Mouse (Mus musculus): ENCODE measurements around the gene Hpse. TPM values are rescaled to one million over a fixed set of nuclear protein-coding genes. Genes with fewer than 3 reads are reported as not detected.

Gene Hpse
- total and polyA plus RNA-seq, 2 experiments: 1.7 to 4.1 TPM

DNA sequence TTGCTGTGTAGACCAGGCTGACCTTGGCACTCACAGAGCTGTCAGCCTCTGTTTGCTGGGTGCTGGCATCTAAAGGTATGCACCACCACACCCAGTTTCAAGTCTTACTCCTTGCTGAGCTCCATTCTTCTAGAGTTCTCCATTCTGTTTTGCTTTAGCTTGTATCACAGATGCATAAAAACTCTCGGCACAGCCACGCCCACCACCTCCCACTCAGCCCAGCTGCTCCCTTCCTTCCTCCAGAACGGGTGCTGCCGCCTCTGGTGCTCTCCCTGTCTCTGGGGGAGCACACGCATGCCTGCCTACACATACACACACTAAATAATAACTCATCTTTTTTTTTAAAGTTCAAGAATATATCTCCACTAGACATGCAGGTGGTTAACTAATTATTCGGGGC lies 61.1 kb downstream of the Hpse start:
- no peak overlapping the region for H3K9ac ChIP-seq (ENCODE audit: low read depth, low read length)
- no peaks in the 10 kb centered on the region for H3K27me3 ChIP-seq (ENCODE audit: control insufficient read depth, insufficient read depth, low read length)
- no peaks in the 10 kb centered on the region for H3K79me2 ChIP-seq (ENCODE audit: control insufficient read depth, insufficient read depth, low read length)
- WGBS: 89% methylated on average over 6 of the region's 6 CpGs
- peaks cover 29% of the 10 kb centered on the region for H3K36me3 ChIP-seq (ENCODE audit: control insufficient read depth, insufficient read depth, low read length)
- no peak for DNase-seq (ENCODE audit: extremely low read depth, low read depth, low spot score)
- no peak overlapping the region for H3K27ac ChIP-seq (replicated peaks; ENCODE audit: insufficient read depth, low read depth, low read length)
- TF ChIP-seq CTCF (IDR thresholded peaks at IDR 0.05; ENCODE audit: low read depth, low read length) (no peak), POLR2A (IDR thresholded peaks at IDR 0.05; ENCODE audit: extremely low read depth, insufficient read depth, low read length) (no peak)
- no peaks in the 10 kb centered on the region for H3K4me1 ChIP-seq (ENCODE audit: control insufficient read depth, insufficient read depth, low read length)
- no peak overlapping the region for H3K4me3 ChIP-seq (ENCODE audit: insufficient read depth, low read depth, low read length)

DNA sequence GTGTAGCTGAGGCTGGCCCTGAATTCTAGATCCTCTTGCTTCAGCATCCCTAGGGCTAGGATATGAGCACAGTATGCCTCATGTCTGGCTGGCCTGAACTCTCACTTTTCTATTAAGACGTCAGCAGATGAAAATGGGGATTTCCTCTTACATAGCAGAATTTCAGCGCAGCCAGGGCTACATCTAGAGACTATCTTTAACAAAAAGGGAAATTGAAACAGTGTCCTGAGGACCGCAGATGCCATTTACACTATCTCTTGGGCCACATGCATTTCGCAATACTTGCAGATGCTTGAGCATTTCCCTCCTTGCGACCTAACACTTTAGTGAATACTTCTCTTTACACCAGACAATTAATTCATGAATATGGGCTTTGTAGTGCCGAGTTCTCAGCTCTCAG lies 63.2 kb downstream of the Hpse start:
- peaks cover 28% of the 10 kb centered on the region for H3K36me3 ChIP-seq (ENCODE audit: control insufficient read depth, insufficient read depth, low read length)
- WGBS: 73% methylated on average over 6 of the region's 6 CpGs
- no peak overlapping the region for H3K4me3 ChIP-seq (ENCODE audit: insufficient read depth, low read depth, low read length)
- H3K4me1 ChIP-seq (ENCODE audit: control insufficient read depth, insufficient read depth, low read length): no peaks in the 10 kb centered on the region
- no peaks in the 10 kb centered on the region for H3K79me2 ChIP-seq (ENCODE audit: control insufficient read depth, insufficient read depth, low read length)
- H3K9ac ChIP-seq (ENCODE audit: low read depth, low read length): no peak overlapping the region
- no peak for TF ChIP-seq CTCF (IDR thresholded peaks at IDR 0.05; ENCODE audit: low read depth, low read length)
- H3K27me3 ChIP-seq (ENCODE audit: control insufficient read depth, insufficient read depth, low read length): no peaks in the 10 kb centered on the region
- DNase-seq (ENCODE audit: extremely low read depth, low read depth, low spot score): peak; percentile 51
- H3K27ac ChIP-seq (replicated peaks; ENCODE audit: insufficient read depth, low read depth, low read length): no peak overlapping the region

DNA sequence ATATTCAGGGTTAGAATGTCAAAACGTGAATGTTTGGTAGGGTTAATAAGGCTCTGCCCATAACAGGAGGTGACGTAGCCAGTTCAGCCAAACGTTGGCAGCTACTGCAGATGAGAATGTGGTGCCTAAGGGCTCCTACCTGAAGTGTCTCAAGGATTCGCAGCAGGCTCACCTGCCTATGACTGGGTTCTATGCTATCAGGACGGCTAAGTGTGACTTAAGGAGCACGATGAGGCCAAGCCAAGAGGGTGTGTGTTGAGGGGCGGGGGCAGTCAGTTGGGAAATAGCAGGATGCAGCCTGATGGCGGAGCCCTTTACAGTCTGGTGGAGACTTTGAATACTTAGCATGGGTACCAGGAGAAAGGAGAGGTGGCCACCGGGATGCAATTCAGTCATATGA lies 67.2 kb downstream of the Hpse start:
- no peak for DNase-seq (ENCODE audit: extremely low read depth, low read depth, low spot score)
- no peaks in the 10 kb centered on the region for H3K27me3 ChIP-seq (ENCODE audit: control insufficient read depth, insufficient read depth, low read length)
- no peak overlapping the region for H3K4me3 ChIP-seq (ENCODE audit: insufficient read depth, low read depth, low read length)
- TF ChIP-seq POLR2A (IDR thresholded peaks at IDR 0.05; ENCODE audit: extremely low read depth, insufficient read depth, low read length): no peak
- TF ChIP-seq CTCF (IDR thresholded peaks at IDR 0.05; ENCODE audit: low read depth, low read length): no peak
- no peak overlapping the region for H3K9ac ChIP-seq (ENCODE audit: low read depth, low read length)
- no peaks in the 10 kb centered on the region for H3K4me1 ChIP-seq (ENCODE audit: control insufficient read depth, insufficient read depth, low read length)
- H3K27ac ChIP-seq (replicated peaks; ENCODE audit: insufficient read depth, low read depth, low read length): no peak overlapping the region
- H3K79me2 ChIP-seq (ENCODE audit: control insufficient read depth, insufficient read depth, low read length): no peaks in the 10 kb centered on the region
- peaks cover 10% of the 10 kb centered on the region; the same call in 1 of the 2 replicates for H3K36me3 ChIP-seq (ENCODE audit: control insufficient read depth, insufficient read depth, low read length)
- 89% methylated on average over 9 of the region's 9 CpGs for WGBS

DNA sequence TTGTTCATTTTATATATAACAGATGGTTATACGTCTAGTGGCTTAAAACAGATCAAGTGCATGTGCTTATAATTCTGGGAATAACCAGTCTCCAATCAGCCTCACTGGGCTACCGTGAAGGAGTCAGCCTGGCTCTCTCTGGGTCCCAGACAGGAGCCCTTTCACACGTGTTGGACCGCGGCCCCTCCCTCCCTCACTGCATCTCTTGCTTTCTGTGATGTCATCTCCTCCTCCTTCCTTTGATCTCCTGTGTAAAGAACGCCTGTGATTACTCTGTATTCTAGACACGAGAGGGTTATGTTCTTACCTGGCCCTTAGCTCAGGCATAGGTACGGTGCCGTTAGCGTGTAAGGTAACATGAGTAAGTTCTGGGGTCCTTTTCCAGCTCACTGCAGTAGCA lies 68.0 kb downstream of the Hpse start:
- 85% methylated on average over 10 of the region's 10 CpGs for WGBS
- H3K79me2 ChIP-seq (ENCODE audit: control insufficient read depth, insufficient read depth, low read length): no peaks in the 10 kb centered on the region
- H3K36me3 ChIP-seq (ENCODE audit: control insufficient read depth, insufficient read depth, low read length): peaks cover 7% of the 10 kb centered on the region; the same call in 1 of the 2 replicates
- H3K4me3 ChIP-seq (ENCODE audit: insufficient read depth, low read depth, low read length): no peak overlapping the region
- no peaks in the 10 kb centered on the region for H3K4me1 ChIP-seq (ENCODE audit: control insufficient read depth, insufficient read depth, low read length)
- H3K9ac ChIP-seq (ENCODE audit: low read depth, low read length): no peak overlapping the region
- no peaks in the 10 kb centered on the region for H3K27me3 ChIP-seq (ENCODE audit: control insufficient read depth, insufficient read depth, low read length)
- H3K27ac ChIP-seq (replicated peaks; ENCODE audit: insufficient read depth, low read depth, low read length): no peak overlapping the region
- DNase-seq (ENCODE audit: extremely low read depth, low read depth, low spot score): no peak
- no peak for TF ChIP-seq POLR2A (IDR thresholded peaks at IDR 0.05; ENCODE audit: extremely low read depth, insufficient read depth, low read length)
- no peak for TF ChIP-seq CTCF (IDR thresholded peaks at IDR 0.05; ENCODE audit: low read depth, low read length)

DNA sequence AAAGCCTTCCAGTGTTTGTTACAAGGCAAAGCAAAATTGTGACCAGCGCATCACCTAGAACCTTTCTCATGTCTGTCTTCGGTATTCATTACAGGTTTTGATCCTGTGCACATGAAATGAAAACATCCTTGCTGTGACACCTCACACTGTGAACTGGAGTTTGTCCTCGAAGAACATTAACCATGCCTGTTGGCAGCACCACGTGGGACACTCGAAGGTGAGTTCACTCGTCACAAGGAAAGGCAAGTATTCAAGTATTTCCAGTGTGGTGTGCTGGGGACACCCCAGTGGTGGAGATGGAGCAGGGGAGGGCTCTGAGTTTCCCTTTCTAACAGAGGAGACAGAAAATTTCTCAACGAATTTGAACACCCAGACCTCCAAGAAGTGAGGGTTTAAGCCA lies 68.5 kb downstream of the Hpse start:
- 77% methylated on average over 7 of the region's 7 CpGs for WGBS
- peaks cover 6% of the 10 kb centered on the region; the same call in 1 of the 2 replicates for H3K36me3 ChIP-seq (ENCODE audit: control insufficient read depth, insufficient read depth, low read length)
- TF ChIP-seq CTCF (IDR thresholded peaks at IDR 0.05; ENCODE audit: low read depth, low read length) (no peak), POLR2A (IDR thresholded peaks at IDR 0.05; ENCODE audit: extremely low read depth, insufficient read depth, low read length) (no peak)

DNA sequence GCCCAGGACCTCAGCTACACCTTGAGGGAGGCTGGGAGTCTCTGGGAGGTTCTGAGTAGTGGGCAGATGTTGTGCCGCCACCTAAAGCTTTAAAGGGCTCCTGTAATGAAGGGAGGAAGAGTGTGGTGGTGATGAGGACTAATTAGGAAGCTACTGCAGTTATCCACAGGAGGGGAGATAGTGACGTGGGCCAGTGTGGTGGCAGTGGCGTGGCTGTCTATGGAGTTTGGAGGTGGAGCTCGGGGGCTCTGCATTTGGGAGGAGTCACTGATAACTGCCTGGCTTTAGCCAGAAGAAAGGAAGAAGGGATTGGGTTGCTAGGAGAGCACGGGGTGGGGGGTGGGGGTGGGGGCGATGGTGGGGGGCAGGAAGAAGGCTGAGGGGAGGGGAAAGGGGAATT lies 71.0 kb downstream of the Hpse start:
- TF ChIP-seq POLR2A (IDR thresholded peaks at IDR 0.05; ENCODE audit: extremely low read depth, insufficient read depth, low read length) (no peak), CTCF (IDR thresholded peaks at IDR 0.05; ENCODE audit: low read depth, low read length) (no peak)
- no peak overlapping the region for H3K4me3 ChIP-seq (ENCODE audit: insufficient read depth, low read depth, low read length)
- H3K79me2 ChIP-seq (ENCODE audit: control insufficient read depth, insufficient read depth, low read length): no peaks in the 10 kb centered on the region
- no peaks in the 10 kb centered on the region for H3K27me3 ChIP-seq (ENCODE audit: control insufficient read depth, insufficient read depth, low read length)
- no peaks in the 10 kb centered on the region for H3K36me3 ChIP-seq (ENCODE audit: control insufficient read depth, insufficient read depth, low read length)
- H3K4me1 ChIP-seq (ENCODE audit: control insufficient read depth, insufficient read depth, low read length): peaks cover 3% of the 10 kb centered on the region
- H3K27ac ChIP-seq (replicated peaks; ENCODE audit: insufficient read depth, low read depth, low read length): no peak overlapping the region
- H3K9ac ChIP-seq (ENCODE audit: low read depth, low read length): no peak overlapping the region
- WGBS: 73% methylated on average over 6 of the region's 6 CpGs
- DNase-seq (ENCODE audit: extremely low read depth, low read depth, low spot score): no peak

More for the DNA sequence above, 68.5 kb downstream of the Hpse start:
- Histone ChIP-seq H3K27ac (replicated peaks; ENCODE audit: insufficient read depth, low read depth, low read length) (no peak overlapping the region), H3K27me3 (ENCODE audit: control insufficient read depth, insufficient read depth, low read length) (no peaks in the 10 kb centered on the region), H3K4me1 (ENCODE audit: control insufficient read depth, insufficient read depth, low read length) (no peaks in the 10 kb centered on the region), H3K9ac (ENCODE audit: low read depth, low read length) (no peak overlapping the region), H3K4me3 (ENCODE audit: insufficient read depth, low read depth, low read length) (no peak overlapping the region), H3K79me2 (ENCODE audit: control insufficient read depth, insufficient read depth, low read length) (no peaks in the 10 kb centered on the region)
- no peak for DNase-seq (ENCODE audit: extremely low read depth, low read depth, low spot score)

All from liver, adult 2 months (tissue).